Mouse (Mus musculus): ENCODE results near the gene Fam8a1.

DNA sequence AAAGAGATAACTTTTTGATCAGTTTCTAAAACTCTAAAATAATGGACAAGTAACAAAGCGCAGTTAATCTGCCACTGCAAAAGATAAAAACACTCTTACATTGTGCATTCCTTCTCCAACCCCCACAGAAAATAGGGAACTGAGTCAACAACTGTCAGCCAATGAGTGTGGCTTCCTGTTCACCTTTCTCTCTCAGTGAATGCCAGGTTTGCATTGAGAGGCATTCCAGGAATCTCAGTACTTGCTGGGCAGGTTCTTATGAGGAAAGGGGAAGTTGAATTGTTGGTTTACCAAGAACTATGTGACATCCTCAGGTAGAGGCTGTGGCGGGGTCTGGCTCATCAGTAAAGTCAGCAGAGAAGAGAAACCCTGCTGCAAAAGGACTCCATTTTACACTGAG is 27.5 kb downstream of the Fam8a1 start:
- no peak for TF ChIP-seq CTCF (IDR thresholded peaks at IDR 0.05; ENCODE audit: low read depth, low read length)
- no peak for TF ChIP-seq POLR2A (IDR thresholded peaks at IDR 0.05; ENCODE audit: insufficient read depth, low read length)

All from ES-Bruce4 (cell line).